Mouse (Mus musculus) gastrocnemius, postnatal 25 days (tissue): ENCODE measurements at regions not wholly inside any gene's neighbourhood (a gene's known extent, or its start where the extent isn't known, plus 50 kb on each side); places are given as distances from the start of the nearest gene placed in this dataset.
A peak's percentile ranks its signal among the peaks of the same experiment; 100 is the strongest.
"Not testable (repeated sequence)": the region's sequence is repeated elsewhere in the genome, so short reads cannot be mapped to it uniquely, and the experiment has no call there.

Experiments
- DNase-seq: peaks from one replicate; pipeline ENCODE4 v3.0.0; 2022

- DNase-seq: no peak
Measured at GRCm38 (mm10) chr5:4248422-4248821, 56.3 kb downstream of the Mterf1b start.

DNA sequence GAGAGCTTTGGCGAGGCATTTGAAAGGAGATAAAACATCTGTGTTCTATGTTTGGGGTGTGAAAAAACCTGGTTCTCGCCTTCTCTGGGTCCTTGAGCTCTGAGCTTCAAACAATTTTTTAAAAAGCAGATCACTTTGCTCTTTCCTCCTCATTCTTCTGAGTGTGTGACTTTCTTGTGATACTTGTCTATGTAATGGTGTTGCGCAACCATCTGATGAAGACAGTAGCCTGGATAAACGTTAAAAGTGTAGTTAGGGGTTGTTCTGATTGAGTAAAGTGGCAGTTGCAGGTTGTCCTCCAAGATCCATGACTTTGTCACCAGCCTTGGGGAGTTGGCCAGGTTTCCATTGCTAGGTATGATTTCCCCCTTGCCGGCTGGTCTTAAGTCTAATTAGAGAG, 62.1 kb downstream of the Mterf1b start:
- not testable (repeated sequence) for DNase-seq

DNA sequence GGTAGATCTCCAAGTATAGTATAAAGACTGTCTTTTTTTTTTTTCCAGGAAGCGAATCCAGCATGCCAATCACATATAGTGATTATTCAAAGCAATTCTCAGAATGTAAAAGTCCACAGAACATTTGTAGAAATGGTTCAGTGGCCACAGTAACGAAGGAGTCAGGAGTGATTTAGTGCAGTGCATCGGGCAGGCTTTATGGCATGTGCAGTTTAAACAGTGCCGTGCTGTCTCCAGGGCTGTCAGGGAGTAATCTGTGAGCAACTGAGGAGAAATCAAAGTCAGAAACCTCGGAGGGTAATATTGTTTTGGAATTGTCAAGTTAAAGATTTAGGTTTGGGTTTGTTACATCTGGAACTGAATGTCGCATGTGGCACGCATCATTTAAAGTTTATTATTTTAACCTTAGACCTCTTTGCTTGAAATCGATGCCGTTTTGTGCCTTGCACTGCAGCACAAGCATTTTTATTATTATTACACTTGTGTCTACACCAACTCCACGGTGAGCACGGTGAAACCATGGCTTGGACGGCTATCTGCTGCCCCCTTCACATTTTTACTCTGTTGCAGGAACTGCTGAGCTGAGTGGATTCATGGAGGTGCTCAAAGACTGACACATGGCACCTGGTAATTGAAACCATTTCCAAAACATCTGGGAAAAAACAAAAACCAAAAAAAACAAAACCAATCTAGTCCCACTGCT, 65.0 kb downstream of the Mterf1b start:
- no peak for DNase-seq

- no peak for DNase-seq
Measured at GRCm38 (mm10) chr5:4259260-4259659, 67.1 kb downstream of the Mterf1b start.

DNA sequence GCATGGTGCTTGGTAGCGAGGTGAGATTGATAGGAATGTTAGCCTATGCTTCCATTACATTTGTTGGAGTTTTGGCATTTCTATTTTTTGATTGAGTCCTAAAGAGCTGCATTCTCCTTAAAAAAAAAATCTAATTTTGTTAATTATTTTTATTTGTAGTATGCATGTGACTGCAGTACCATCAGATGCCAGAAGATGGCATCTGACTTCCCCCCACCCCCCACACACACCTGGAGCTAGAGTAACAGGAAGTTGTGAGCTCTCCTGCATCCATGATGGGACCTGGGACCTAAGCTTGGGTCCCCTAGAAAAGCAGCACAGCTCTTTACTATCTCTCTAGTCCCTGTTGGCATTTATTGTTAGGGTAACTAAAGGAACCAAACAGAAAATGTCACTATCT, 70.5 kb downstream of the Mterf1b start:
- no peak for DNase-seq

DNA sequence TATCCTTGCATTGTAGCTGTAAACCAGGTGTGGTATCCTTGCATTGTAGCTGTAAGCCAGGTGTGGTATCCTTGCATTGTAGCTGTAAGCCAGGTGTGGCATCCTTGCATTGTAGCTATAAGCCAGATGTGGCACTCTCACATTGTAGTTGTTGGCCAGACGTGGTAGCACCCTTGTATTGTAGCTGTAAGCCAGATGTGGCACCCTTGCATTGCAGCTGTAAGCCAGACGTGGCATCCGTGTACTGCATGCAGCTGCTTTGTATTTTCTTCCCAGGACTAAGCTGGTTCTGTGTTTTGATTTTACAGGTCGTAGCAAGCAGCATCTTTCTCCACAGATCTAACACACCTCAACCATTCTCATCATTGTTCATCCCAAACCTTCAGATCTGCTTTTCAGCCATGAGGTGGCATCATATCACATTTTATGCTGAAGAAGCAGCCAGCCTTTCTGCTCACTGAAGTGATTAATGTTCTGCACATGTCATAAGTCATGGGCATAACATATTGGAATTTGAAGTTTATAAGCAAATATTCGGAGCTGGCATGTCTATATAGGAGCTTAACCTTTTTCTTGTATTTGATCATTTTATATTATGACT, 71.5 kb downstream of the Mterf1b start:
- no peak for DNase-seq

DNA sequence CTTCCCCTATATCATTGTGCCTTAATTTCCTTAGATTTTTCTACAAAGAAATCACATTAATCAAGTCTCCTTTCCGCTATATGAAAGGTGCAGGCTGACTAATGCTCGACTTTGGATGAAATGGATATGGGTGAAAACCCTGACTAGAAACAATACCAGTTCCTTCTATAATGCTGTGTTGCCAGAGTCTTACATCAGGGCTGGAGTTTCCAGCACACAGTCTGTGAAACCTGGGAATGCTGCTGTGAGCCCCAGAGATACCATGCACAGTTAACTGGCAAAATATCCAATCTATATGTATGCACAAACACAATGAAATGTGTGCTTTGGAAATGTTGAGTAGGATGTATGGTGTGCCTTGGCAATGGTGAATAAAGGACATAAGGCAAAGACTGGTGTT, 75.5 kb downstream of the Mterf1b start:
- DNase-seq: no peak

- DNase-seq: no peak
Measured at GRCm38 (mm10) chr5:4273001-4273400, 80.8 kb downstream of the Mterf1b start.

GRCm38 (mm10) chr5:4303616-4304015, 111.4 kb downstream of the Mterf1b start:
- DNase-seq: no peak

DNA sequence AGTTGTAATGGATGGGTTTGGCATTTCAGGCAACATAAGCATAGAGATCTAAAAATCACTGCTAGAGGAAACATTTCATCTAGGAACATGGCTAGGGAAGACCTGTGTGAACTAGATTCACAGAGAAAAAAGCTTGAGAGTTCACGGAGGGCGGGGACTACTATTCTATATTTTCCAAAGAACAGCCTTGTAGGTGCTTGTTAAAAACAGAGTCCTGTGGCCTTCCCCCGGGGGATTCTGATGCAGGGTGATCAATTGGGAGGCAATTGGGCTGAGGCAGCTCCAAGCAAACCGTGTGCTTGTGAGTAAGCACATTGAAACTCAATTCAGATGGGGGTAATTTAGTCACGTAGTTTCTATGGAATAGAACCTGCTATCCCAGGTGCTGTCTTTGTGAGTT, 112.0 kb downstream of the Mterf1b start:
- no peak for DNase-seq

DNA sequence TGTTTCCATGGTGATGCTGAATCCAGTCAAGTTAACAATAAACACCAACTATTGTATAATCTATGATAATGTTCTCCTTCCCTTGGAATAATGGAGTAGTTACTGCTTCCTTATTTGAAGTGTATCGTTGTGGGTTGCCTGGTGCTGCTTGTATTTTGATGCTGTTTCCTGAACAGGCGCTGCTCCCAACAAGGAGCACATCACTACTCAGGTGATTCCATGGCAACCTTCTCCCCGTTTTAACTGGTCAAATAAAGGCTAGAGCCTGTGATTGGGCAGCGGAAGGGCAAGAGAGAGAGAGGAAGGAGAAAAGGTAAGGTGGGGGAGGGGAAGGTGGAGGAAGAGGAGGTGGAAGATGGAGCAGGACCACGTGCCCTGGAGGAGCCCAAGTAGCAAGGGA, 116.3 kb downstream of the Mterf1b start:
- no peak for DNase-seq

DNA sequence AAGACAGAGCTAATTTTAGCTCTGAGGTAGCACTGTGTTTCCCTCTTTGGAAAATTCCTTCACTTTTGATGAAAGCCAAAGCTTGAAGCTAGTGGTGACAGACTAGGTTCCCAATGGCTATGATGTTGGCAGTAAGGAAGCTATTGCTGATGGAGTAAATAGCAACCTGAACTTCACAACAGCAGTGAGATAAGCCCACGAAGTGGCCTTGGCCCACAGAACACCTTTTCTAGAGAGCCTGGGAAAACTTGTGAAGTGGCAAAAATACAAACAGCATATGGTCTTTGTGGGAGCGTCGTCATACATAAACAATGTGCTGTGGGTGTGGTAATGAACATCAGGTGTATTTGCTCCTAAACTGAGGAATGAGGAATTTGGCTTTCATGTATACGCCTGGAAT, 119.0 kb downstream of the Mterf1b start:
- DNase-seq: no peak

DNA sequence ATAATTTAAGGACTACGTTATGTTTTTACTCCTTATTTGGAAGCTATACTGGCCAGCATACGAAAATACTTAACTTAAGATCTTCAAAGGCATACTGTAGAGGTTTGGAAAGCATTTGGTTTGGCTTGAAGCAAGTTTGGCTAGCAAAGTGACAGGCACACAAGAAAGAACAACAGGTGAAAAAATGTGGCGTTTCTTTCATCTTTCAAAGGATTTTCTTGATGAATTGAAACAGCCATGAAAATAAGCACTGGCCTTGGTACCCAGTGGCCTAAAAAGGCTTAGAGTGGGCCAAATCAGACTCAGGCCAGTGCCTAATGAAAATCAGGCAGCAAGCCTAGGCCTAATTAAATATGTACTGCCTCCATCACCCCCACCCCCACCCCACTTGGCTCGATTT, 119.4 kb downstream of the Mterf1b start:
- no peak for DNase-seq

GRCm38 (mm10) chr5:4312675-4313074, 120.5 kb downstream of the Mterf1b start:
- DNase-seq: no peak

GRCm38 (mm10) chr5:4322634-4323386, 130.6 kb downstream of the Mterf1b start:
- DNase-seq: peak; percentile 14

DNA sequence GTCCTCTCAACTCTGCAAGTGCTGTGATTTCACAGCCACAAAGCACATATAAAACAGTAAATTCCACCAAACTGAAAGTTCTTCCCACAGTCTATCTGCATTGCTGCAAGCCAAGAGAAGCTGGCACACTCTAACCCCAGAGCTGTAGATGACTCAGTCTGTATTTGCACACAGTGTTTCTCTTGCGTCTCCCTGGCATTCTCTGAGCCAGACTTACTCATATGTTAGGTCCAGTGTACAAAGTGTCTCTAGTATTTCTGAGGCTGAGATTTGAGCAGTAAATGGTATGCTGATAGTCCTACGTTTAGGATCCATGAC, 131.2 kb downstream of the Mterf1b start:
- peak; percentile 16 for DNase-seq

DNA sequence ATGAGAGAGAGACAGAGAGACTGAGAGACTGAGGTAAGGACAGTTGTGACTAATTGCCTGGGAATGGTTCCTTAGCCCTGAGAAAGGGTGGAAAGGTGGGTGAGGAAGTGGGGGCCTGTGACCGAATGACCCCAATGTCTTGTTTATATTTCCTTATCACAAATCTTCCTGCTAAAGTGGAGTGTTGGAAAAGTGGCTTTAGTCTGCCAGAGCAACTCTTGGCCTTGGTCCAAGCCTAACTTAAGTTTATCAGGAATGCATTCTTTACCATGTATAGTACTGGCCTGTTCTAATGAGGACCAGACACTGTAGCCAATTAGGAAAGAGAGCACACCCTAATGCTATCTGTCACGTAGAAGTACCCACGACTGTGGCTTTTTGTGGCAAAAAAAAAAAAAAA, 133.6 kb downstream of the Mterf1b start:
- DNase-seq: no peak

- DNase-seq: no peak
Measured at GRCm38 (mm10) chr5:4326309-4327014, 134.3 kb downstream of the Mterf1b start.

DNA sequence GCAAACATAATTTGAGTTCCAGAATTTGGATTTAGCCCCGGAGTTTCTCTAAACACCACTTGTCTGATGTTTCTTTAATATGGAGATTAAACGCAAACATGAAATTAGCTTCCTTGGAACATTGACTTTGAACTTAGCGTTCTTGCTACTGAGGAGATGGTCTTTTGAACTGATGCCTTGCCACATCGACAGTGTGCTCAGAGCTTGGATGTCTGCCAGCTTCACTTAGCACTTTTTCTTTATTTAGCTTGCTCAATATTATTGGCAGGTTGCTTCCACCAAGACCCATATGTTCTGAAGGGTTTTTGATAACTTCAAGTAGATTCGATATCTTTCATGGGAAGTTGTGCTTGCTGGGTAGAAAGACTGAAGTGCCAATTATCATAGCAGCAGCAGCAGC, 143.5 kb downstream of the Mterf1b start:
- DNase-seq: no peak

DNA sequence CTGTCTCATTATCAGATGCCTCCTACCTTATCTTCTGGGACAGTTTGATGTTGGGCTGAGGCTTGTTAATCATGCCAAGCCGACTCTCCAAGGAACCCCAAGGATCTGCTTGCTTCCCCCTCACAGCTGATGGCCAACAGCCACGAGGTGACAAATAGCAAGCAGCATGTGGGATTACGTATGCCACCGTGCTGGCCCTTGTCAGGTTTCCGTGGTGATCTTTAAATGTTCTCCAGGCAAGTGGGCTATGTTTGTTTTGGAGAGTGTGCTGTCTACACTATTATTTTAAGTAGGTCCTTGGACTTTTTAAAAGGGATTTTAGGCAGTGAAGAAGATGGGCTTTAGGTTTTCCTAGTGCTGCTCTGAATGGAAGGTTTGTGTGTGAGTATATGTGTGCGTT, 149.8 kb downstream of the Mterf1b start:
- DNase-seq: no peak

- DNase-seq: no peak
Measured at GRCm38 (mm10) chr5:4344458-4344857, 152.3 kb downstream of the Mterf1b start.

GRCm38 (mm10) chr5:4348334-4348733, 156.2 kb downstream of the Mterf1b start:
- no peak for DNase-seq

GRCm38 (mm10) chr5:4349943-4350342, 157.8 kb downstream of the Mterf1b start:
- DNase-seq: no peak
